Mouse (Mus musculus): ENCODE data around the gene Ubac2.
"Not testable (repeated sequence)": the region's sequence is repeated elsewhere in the genome, so short reads cannot be mapped to it uniquely, and the experiment has no call there.

Ubac2 gene

DNA sequence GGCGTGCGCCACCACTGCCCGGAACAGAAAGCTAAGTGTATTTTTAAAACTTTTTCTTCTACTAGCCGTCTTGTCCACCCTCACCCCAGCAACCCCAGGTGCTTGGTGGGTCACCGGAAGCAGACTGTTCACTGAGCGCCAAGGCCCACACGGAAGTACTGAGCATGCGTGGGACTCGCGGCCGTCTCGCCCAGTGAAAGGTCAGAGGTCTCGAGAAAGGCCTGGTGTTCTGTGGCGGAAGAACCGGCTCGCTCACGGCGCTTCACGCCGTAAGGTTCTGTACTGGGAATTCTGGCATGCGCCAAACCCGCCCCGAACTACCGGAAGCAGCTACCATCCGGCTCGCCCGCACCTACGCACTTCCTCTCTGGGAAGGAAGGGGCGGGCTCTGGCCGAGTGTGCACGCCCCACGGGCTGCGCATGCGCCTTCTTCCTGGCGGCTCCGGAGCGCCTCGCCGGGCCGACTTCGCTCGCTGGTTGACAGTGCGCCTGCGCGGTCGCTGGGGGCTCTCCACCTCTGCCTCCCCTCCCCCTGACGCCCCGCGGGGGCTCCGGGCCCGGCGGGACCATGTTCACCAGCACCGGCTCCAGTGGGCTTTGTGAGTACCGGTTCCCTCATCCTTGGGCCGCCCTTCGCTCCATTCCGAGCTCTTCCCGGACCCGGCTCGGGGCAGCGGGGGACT lies at the start of gene Ubac2:
Gene Ubac2, plus strand, starts transcription at position 445 of the 683 bp plus-strand sequence.
- peak; percentile 90 for DNase-seq (ENCODE audit: low spot score)

DNA sequence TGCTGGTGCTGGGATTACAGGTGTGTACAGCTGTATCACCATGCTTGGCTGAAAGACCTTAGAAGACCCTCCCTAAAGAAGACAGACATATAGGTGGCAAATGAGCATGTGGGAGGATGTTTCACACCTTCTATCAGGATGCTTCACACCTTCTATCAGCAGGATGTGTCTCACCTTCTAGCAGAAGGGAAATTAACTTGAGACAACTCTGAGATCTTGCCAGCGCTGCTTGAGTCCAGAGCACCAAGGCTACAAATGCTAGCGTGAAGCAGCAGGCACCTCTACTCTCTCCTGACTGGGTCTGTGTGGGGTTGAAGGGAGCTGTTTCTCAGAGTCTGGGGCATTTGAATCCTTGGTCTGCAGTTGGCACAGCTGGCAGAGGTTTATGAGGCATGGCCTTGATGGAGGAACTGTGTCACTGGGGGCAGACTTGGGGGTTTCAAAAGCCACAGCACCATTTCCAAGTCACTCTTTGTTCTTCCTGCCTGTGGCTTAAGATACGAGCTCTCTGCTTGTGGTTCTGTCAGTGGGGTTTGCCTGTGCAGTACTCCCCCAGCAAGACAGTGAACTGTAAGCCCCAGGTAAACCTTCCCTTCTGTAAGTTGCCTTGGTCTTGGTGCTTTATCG lies 48.5 kb upstream of the Ubac2 start:
- no peak for DNase-seq (ENCODE audit: low spot score)

GRCm38 (mm10) chr14:121833001-121833520 lies 45.4 kb upstream of the Ubac2 start:
- no peak for DNase-seq (ENCODE audit: low spot score)

DNA sequence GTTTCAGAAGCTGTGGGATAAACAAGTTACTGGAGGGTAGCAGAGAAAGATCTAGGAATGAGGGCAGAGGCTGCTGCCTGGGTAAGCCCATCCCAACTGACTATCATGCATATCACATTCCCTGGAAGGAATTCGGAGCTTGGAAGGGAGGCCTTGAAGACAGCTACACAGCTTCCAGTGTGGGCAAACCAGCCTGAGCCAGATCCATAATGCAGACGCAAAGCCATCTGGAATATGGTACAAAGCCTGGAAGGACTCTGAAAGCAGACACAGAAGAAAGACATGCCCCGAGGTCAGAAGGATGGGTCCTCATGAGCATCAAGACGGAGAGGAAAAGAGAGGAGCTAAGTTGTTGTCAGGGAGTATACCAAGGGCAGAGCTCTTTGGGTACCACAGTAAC lies 40.3 kb upstream of the Ubac2 start:
- no peak for DNase-seq (ENCODE audit: low spot score)

DNA sequence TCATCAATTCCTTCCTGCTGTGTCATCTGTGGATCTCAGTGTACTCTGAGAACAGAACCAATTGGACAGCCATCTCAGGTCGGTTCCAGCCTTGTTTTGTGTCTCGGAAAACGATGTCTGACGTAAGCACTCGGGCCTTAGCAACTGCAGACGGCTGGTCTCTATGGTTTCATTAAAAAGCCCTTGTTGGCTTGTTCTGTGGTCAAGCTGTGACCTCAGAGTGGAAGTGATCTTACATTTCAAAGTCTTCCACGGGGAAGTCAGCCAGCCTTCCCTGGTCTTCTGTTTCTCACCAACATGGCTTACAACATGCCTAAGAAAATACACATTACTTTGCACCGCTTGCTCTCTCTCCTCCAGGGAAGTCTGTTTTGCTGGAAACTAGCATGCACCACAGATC lies 38.2 kb upstream of the Ubac2 start:
- DNase-seq (ENCODE audit: low spot score): no peak

GRCm38 (mm10) chr14:121844486-121844885 lies 33.9 kb upstream of the Ubac2 start:
- DNase-seq (ENCODE audit: low spot score): no peak

GRCm38 (mm10) chr14:121851231-121851630 lies 27.2 kb upstream of the Ubac2 start:
- no peak for DNase-seq (ENCODE audit: low spot score)

- DNase-seq (ENCODE audit: low spot score): no peak
Observed at GRCm38 (mm10) chr14:121852531-121852930, 25.9 kb upstream of the Ubac2 start.

GRCm38 (mm10) chr14:121865162-121865561 lies 13.3 kb upstream of the Ubac2 start:
- peak; percentile 26 for DNase-seq (ENCODE audit: low spot score)

DNA sequence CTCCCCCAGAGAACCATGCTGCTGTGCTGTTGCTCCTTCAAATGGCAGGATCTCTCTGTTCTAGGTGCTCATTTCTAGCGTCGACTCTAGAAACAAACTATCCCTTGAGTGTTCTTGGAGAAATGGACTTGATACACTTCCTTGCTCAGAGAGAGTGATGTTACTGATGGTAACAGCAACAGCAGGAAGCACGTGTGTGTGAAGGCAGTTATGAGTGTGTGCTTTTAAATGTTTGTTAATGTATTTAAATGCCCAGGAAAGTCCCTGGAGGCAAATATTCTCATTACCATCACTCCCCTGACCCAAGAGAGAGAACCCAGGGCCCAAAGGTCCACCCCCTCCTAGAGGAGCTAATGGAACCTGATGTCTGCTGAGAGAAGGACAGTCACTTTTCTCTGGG lies 11.8 kb upstream of the Ubac2 start:
- no peak for DNase-seq (ENCODE audit: low spot score)

DNA sequence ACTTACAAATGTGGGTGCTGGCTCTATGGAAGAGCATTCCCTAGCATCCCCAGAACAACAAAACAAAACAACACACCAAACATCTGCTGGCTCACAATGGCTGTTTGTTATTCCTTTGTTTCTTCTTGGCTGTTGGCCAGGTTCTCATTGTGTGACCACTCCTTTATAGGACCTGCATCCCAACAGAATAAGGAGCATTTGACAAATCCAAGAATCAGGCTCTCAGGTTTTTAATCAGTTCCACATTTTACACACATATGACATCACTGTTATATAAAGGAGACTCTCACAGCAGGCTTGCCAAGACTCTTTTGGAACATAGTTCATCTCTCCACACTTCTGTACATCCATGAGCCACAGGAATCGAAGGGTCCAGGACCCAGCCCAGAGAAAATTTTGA lies 9.3 kb upstream of the Ubac2 start:
- no peak for DNase-seq (ENCODE audit: low spot score)

DNA sequence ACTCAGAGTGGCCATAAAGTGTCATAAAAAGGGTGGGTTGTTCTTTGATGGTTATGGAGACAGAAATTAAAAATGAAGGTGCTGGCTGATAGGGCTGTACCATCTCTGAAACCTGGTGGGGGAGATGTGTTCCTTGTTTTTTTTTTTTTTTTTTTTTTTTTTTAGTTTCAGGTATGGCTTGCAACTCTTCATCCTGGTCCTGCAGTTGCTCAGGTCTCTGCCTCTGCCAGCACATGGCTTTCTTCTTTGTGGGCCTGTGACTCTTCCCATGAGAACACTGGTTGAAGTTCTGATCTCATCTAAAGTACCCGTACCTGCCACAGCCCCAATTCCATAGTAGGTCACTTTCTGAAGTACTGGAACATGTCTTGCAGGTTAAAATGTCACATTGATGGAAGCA lies 5.7 kb upstream of the Ubac2 start:
- DNase-seq (ENCODE audit: low spot score): no peak

DNA sequence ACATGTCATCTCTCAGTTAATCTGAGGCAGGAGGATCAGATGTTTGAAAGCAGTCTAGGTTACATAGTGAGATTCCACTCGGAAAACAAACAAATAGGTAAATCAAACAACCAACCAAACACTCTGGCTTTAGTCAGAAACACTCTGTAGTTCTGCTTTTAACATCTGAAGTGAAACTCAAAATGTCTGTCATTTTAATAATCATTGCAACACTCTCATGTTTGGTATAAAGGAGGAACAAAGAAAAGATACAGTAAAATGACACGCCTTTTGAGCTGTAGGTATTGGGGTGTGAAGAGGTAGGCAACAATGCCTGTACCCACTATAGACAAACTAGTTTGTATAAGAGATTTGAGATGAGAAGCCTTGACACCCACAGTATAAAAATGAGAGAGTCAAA lies 5.2 kb upstream of the Ubac2 start:
- no peak for DNase-seq (ENCODE audit: low spot score)

DNA sequence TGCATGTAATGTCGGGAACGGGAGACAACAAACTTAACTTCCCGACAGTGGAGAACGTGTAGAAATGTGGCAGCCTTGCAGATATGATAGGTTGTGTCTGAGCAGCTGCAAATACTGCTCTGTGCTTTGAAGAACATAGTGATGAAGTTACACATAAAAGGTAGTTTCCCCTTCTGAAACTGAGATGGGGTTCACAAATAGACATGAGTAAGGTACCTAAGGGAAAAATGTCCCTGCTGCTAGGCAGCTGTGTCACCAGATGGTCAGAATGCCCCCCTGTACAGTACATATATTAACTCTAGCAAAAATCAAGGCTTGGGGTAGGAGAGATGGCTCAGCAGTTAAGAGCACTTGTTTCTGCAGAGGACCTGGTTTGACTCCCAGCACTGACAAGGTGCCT lies 4.8 kb upstream of the Ubac2 start:
- no peak for DNase-seq (ENCODE audit: low spot score)

GRCm38 (mm10) chr14:121876190-121876589 lies 2.2 kb upstream of the Ubac2 start:
- DNase-seq (ENCODE audit: low spot score): not testable (repeated sequence)

DNA sequence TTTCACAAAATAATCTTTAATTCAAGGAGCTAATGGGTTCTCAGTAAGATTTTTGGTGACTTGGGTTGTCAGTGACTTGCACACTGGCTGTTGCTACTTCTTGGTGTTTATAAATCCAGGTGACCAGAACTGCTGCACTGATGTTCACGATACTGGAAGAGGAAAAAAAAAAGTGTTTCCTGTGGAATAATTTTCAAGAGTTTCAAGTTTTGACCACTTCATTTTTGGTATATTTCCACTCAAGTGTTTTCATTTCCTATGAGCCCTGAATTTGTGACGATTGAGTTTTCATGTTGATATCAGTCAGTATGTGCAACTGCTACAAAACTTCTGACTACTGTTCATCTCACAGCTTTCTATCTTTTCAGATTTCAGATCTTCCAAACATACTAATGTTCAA lies 1.6 kb upstream of the Ubac2 start:
- no peak for DNase-seq (ENCODE audit: low spot score)

DNA sequence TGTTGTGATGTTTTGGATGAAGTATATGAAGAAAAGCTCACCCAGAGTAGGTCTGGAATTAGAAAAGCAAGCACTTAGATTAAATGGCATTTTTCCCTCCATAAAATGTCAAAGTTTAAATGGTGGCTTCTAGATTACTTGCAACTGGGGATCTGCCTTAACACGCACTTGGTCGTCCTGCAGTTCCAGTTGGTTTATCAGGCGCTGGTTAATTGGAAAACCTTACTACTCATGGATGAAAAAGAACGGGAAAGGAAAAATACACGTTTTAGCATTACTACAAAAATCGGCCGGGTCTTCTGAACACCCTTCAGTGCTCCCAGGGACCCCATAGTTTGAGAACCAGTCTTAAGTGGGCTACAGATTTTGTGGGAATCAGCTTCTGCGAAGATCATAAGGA lies 780 bp upstream of the Ubac2 start:
- no peak for DNase-seq (ENCODE audit: low spot score)

DNA sequence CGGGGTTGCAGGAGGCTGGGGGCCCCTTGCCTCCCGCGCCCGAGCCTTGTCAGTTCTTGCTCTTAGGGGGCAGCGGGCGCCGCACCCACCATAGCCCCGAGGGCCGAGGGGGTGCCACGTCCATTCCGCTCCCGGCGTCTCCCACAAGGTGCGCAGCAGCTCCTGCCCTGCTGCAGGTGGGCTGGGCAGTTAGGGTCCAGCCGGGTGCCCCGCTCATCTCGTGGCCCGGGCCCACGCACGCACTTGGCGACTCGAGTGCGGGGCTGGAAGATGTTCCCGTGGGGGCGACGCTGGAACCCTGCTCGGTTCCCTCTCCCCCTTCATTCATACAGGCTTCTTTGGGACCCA lies 413 bp downstream of the Ubac2 start:
- DNase-seq (ENCODE audit: low spot score): no peak

DNA sequence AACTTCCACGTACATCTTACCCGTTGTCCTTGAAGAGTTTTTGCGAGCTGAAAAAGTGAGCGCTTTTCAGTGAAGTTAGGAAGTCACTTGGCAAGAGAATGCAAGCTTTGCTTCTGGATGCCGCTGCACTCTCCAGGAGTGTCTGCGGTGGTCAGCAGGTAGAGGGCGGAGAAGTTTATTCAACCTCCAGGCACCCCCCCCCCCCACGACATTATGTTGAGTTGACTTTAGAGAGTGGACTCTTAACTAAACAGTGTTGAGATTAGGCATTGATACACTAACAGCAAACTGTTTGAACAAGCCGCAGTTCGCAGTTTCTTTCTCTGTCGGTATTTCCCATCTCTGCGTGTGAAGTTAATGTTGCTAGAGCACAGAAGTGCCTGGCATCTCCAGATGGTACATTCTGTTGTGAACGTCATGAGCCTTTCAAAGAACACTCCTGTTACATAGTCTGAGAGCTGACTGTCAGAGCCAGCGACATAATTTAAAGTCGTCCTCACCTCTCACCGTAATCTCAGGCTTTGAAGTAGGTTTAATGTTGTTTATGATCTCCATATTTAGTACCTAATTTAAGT lies 933 bp downstream of the Ubac2 start:
- DNase-seq (ENCODE audit: low spot score): no peak

DNA sequence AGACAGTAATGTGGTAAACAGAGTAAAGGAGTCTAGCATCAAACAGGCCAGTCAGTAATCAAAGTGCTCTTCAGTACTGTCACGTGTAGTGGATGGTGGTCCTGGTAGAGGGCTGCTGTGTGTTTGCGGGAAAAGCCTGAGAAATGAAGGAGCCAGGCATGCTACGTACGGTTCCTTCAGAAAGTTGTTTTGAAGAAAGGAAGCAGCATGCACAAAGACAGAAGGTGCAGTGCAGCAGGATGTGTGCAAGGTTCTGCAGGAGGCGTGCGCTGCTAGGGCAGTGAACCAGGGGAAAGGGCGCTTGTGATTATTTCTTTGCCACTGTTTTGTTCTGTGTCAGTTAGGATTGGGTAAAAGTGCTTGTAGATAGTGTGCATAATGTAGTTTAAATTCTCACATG lies 2.8 kb downstream of the Ubac2 start:
- DNase-seq (ENCODE audit: low spot score): no peak

- no peak for DNase-seq (ENCODE audit: low spot score)
Observed at GRCm38 (mm10) chr14:121884150-121884797, 5.9 kb downstream of the Ubac2 start.

GRCm38 (mm10) chr14:121893747-121894146 lies 15.3 kb downstream of the Ubac2 start:
- no peak for DNase-seq (ENCODE audit: low spot score)

- no peak for DNase-seq (ENCODE audit: low spot score)
Observed at GRCm38 (mm10) chr14:121894511-121895135, 16.2 kb downstream of the Ubac2 start.
